Mouse (Mus musculus) gastrocnemius, postnatal 4 days (tissue): ENCODE data around the gene Rbm19. TPM values are rescaled to one million over a fixed set of nuclear protein-coding genes. Genes with fewer than 3 reads are reported as not detected.
"Not testable (repeated sequence)": the region's sequence is repeated elsewhere in the genome, so short reads cannot be mapped to it uniquely, and the experiment has no call there.

Experiments used
- DNase-seq, 2 experiments: peaks; one replicate each; pipeline ENCODE4 v3.0.0; 2021 to 2022; ENCODE audit warnings: low spot score in 2 of 2, mixed read lengths in 2 of 2
- long read RNA-seq, 2 experiments: library from polyadenylated mRNA; stranded (forward); transcript quantifications; one replicate each; pipeline ENCODE4 v2.0.0; 2021
- total RNA-seq, 2 experiments: library from RNA; stranded (reverse); gene quantifications; 2 replicates each; pipeline ENCODE4 v1.2.3; 2021

The Rbm19 gene
- 10 to 100 TPM; 21.8 to 25.6 TPM for total RNA-seq
- long read RNA-seq, experiment 1, full-length matches to known transcripts, result 3 of 10 reads
- long read RNA-seq, experiment 1, partial matches to known transcripts, result 4 of 10 reads
- long read RNA-seq, experiment 1, other reads (novel, unspliced or antisense), result 3 of 10 reads
- long read RNA-seq, experiment 2, full-length matches to known transcripts, result 7 of 14 reads
- long read RNA-seq, experiment 2, partial matches to known transcripts, result 6 of 14 reads
- long read RNA-seq, experiment 2, other reads (novel, unspliced or antisense), result 1 of 14 reads

DNA sequence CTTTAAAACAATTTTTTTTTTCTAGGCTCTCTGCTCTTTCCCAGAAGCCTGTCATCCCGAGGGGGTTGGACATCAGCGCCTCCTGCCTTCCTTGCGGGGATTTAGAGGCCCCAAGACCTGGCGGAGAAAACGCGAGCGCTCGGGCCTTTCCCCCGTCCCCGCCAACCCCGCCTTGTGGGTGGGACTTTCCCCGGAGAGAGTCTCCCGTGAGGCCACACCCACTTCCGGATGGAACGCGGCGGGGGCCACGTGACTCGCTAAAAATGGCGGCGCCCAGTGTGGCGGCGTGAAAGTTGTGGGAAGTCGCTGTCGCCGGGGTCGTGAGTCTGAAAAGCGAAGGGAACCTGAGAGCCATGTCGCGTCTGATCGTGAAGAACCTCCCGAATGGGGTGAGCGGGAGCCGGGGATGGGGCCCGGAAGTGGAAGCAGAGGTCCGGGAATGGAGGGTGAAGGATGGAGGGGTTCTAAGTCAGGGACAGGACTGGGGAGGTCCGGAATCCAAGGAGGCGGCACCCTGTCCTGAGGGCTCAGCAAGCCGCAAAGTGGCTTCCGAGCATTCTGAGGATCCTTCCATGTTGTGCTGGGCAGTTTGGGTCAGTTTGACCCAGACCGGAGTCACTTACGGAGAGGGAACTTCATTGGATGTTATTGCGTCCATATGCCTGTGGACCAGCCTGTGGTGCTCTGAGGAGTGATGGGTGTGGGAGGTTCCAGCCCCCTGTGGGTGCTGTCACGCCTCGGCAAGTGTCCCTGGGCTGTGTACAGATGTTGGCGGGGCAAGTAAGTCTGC lies at the start of gene Rbm19:
Gene Rbm19, plus strand, starts transcription at position 205 of the 790 bp plus-strand sequence.
- DNase-seq, result peak; percentile 89 to 94

GRCm38 (mm10) chr5:120067266-120067665 lies 49.0 kb upstream of the Rbm19 start:
- no peak for DNase-seq

DNA sequence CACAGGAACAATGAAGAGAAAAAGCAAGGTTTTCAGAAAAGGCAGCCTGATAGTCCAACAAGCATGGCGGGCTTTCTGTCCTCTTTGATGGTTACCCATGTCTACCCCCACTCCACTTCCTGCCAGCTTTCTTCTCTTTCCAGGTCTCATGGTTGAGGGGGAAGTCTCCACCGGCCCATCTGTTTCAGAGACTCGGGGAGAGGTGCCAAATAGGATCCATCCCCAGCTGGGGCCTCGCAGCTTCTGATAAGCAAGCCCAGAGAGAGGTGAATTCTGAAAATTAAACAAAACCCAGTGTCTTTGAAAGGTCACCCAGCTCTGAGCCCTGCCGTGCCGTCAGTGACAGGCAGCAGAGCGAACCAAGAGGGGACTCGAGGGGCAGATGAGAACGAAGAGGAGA lies 42.2 kb upstream of the Rbm19 start:
- DNase-seq, result no peak

DNA sequence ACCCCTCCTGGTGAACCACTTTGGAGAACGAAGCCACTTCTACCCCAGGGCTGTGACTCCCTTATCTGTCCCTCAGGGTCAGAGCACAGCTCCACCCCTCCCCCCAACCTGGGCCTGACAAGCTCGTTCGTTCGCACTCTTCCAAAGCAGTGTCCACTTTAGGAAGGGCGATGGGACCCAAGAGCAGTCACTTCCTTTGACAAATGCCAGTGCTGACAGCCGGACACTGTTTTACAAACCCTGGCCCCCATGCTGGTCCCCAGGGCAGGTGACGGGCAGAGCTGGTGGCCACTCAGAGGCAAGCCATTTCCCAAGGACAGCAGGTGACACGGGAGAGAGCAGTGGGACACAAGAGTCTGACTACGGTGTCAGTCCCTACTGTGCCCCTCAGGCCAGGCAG lies 36.2 kb upstream of the Rbm19 start:
- no peak for DNase-seq

DNA sequence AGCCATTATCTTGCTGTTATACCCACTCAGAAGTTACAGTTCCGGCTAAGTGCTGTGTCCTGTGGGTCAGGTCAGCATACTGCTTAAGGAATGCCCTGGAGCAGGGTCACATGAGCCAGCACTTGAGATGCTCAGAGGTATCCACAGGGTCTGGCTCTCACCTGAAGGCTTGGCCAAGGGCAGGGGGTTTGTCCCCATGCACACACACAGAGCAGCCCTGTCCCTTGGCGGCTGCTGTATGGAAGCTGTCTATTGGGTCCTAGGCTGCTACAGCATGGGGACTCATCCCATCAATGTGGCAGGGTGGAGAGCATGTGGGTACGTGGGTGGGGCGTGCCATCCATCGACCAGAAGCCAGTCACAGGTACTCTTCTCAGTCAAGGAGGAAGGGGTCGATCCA lies 35.8 kb upstream of the Rbm19 start:
- DNase-seq, result no peak

DNA sequence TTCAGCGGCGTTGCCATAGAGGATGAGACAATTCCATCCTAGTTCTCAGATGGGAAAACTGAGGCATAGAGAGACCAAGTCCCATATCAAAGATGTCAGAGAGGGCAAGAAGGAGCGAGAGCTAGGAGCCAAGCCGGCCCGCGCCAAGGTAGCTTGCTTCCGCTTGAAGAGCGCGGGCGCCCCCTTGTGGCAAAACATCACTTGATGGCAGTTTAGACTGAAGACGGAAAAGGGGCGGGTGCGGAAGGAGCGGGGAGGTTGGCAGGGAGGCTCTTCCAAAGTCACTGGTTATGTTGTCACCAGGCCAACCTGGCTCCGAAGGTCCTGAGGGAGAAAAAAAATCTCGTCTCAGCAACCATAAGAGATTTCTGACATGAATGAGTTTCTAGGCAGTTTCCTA lies 27.7 kb upstream of the Rbm19 start:
- DNase-seq, result peak; percentile 83 to 90

DNA sequence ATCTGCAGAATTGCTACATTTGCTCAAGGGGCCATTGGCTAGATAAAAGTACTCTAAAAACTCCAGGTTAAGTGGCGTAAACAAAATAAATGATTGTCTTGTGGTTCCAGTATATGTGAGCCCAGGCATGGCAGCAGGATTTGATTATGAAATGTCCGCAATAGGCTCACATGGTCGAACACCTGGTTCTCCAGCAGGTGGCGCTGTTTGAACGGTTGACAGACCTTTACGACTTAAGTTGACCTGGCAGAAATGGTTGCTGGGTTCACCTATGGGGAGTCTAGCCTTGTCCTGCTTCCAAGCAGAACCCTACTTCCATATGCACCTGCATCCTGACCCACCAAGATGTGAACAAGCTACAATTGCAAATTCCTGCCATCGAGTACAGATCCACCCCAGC lies 21.7 kb upstream of the Rbm19 start:
- peak in 1 of 2 experiments; percentile 34 for DNase-seq

DNA sequence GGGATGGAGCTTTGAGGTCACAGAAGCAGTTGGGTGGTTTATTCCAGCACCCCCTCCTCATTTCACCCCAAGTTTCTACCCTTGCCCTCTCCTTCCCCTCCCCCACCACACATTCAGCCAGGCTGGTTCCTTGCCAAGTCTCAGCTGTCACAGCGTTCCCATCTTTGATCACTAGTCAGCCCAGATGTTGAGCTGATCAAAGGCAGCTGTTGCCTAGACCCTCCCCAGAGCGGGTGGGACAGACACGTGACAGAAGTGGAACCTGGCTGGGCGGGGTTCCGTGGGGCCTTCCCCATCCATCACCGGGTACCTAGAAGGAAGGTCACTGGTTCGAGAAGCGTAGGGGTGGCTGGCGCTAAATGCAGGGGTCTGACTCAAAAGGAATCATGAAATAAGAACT lies 19.2 kb upstream of the Rbm19 start:
- DNase-seq, result no peak

DNA sequence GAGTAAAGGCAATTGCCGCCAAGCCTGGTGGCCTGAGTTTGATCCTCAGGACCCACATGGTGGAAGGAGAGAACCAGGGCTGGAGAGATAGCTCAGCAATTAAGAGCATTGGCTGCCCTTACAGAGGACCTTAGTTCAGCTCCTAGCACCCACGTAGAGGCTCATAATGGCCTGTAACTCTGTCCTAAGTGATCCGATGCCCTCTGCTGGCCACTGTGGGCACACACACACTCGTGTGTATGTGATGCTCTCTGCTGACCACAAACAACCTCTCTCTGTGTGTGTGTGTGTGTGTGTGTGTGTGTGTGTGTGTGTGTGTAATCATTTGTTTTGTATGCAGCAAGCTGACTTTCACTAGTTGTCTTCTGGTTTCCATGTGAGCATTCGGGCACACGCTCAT lies 15.5 kb upstream of the Rbm19 start:
- DNase-seq, result no peak

DNA sequence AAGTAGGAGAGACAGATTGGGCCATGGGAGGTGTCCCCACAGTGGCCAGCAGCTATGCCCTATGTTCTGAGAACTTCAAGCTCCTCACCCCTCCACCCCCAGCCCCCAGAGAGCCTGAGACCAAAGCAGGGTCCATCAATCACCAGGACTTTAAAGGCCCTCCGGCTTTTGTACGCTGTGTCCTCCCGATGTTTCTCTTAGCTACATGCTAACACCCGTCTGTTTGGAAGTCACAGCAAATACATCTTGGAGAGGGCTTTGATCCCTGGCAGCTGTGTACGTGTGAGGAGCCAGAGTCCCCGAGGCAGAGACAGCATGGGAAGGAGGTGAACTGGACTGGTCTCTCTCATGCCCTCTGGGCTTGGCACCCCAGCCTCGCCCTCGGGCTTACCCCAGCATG lies 14.2 kb upstream of the Rbm19 start:
- DNase-seq, result no peak

DNA sequence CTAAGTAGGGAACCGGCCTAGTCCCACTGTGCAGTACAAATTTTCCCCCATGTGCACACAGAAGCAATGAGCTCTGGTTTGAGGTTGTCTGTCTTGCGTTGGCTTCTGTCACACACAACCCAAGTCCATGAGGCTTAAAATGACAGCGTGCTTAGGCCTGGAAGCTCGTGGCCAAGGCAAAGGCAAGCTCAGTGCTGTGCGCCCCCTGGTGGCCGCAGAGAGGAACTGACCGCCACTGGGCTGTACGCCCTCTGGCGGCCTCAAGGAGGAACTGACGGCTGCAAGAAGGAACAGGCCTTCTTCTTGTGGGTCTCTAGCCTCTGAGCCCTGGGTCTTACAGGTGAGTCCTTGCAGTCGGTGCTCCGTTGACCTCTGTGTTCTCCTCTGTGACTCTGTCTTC lies 13.5 kb upstream of the Rbm19 start:
- DNase-seq, result peak; percentile 45 to 55

GRCm38 (mm10) chr5:120103458-120103857 lies 12.8 kb upstream of the Rbm19 start:
- DNase-seq, result no peak

- DNase-seq, result no peak
Measured at GRCm38 (mm10) chr5:120106424-120107073, 9.7 kb upstream of the Rbm19 start.

DNA sequence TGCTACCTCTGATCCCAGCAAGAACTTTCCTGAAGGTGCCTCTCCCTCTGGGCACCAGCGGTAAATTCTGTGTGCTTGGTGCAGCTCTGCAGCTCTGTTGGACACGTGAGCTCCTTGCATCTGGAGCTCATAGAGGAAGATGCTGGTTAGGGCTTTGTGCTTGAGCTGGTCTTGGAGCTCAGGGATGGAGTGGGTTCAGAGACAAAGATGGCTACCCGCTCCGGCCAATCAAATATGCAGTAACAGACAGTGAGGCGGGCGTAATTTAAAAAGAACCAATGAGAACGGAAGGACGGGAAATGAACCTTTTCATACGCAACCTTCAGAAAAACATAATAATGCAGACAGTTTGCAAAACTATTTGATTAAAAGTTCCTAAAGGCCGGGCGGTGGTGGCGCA lies 1.9 kb upstream of the Rbm19 start:
- DNase-seq, result no peak

DNA sequence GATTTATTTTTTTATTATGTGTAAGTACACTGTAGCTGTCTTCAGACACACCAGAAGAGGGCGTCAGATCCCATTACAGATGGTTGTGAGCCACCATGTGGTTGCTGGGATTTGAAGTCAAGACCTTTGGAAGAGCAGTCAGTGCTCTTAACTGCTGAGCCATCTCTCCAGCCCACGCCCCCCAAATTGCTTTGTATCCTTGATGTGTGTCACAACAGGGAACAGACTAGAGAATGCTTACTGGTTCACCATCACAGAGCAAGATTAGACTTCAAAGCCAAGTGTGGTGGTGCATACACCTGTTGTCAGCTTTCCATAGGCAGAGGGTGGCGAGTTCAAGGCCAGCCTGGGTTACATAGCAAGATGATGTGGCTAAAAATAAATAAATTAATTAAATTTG lies 896 bp downstream of the Rbm19 start:
- DNase-seq, result not testable (repeated sequence)

DNA sequence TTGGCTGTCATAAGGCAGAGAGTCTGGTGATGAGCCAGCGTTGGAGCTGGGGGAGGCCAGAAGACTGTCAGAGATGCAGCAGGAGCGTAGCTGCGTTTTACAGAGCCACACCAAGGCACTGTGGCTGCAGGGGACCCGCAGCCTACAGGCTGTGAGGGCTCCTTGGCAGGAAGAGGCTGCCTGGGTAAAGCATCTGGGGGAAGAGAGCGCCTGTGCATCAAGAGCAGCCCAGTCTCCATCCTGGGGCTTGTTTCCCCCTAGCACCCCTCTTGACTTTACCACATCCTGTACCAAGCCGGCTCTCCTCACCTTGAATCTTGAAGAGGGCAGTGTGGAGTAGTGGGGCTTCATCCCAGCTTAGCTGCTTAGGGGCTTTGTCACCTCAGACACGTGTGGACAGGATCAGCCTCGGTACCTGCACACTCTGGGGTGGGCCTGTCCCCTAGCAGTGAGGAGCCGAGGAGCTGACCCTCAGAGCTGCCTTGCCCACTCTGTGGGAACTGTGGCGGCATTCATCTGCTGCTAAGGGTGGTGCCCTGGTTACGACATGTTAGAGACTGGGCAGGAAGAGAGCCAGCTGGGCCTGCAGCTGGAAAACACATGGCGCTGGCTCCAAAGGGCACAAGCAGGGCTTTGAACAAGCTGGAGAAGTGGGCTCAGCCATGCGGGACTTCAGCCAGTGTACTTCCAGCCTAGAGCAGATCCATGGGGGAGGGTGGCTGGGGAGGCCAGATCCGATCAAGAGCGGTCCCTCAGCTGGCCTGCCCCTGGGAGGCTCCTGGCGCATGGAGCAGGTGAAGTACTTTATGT lies 8.8 kb downstream of the Rbm19 start:
- no peak for DNase-seq

GRCm38 (mm10) chr5:120127641-120128040 lies 11.4 kb downstream of the Rbm19 start:
- DNase-seq, result no peak

GRCm38 (mm10) chr5:120128511-120128910 lies 12.2 kb downstream of the Rbm19 start:
- DNase-seq, result no peak

DNA sequence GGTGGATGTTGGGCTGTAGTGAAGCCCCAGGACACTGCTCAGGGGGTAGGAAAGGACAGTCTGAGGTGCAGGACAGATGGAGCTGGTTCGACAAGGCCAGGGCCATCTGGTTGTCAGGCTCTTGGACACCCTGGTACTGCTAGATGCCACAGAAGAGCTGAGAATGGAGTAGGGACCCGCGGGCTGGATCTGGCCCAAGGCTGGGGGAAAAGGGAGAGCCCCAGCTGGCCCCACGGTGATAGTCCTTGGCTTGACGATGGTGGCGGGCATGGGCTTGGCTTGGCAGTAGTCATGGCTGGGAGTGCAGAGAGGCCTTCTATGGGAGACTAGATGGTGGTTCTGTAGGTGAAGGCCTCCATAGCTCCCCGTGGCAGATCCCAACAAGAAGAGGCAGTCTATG lies 12.8 kb downstream of the Rbm19 start:
- no peak for DNase-seq

DNA sequence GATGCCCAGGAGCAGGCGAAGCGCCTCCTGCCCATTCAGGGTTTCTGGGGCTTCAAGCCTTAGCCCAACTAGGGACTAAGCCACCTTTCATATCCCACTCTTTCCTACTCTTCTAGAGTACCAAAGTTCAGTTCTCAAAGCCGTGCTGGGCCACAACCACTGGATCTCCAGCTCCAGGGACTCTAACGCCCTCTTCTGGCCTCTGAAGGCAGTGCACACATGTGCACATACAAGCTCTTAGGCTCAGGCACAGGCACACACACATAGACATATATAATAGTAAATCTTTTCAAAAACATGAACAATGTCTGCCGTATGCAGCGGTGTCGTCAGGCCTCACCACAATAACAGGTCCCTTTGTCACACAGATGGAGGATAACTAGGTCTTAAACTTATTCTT lies 13.5 kb downstream of the Rbm19 start:
- no peak for DNase-seq

DNA sequence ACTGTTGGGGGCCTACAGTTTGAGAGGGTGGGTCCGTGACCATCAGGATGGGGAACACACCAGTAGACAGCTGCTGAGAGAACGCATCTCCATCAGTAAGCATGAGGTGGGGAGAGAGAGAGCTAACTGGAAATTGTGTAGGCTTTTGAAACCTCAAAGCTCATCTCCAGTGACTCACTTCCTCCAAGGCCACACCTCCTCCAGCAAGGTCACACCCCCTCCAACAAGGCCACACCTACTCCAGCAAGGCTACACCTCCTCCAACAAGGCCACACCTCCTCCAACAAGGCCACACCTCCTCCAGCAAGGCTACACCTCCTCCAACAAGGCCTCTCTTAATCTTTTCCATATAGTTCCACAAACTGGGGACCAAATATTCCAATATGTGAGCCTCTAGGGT lies 13.9 kb downstream of the Rbm19 start:
- DNase-seq, result no peak
